Mouse (Mus musculus) erythroblast, embryonic 14.5 days (primary cell): ENCODE results near the gene Rrm2. TPM values are rescaled to one million over a fixed set of nuclear protein-coding genes. Genes with fewer than 3 reads are reported as not detected.

Experiments used
- H3K27me3 ChIP-seq: 2 replicates; pipeline ENCODE4 v1.6.1; 2012; ENCODE audit warnings: inconsistent platforms; ENCODE audit not compliant: control insufficient read depth
- H3K36me3 ChIP-seq: 2 replicates; pipeline ENCODE4 v1.6.1; 2012; ENCODE audit warnings: mild to moderate bottlenecking, inconsistent platforms; ENCODE audit not compliant: control insufficient read depth
- H3K4me1 ChIP-seq: 2 replicates; pipeline ENCODE4 v1.6.1; 2012; ENCODE audit warnings: inconsistent platforms; ENCODE audit not compliant: control insufficient read depth
- H3K4me3 ChIP-seq: replicated peaks from 2 replicates; pipeline ENCODE3; 2012; ENCODE audit warnings: moderate library complexity, mild to moderate bottlenecking, inconsistent platforms
- H3K9me3 ChIP-seq: 2 replicates; pipeline ENCODE4 v1.6.1; 2012; ENCODE audit warnings: low read length, inconsistent platforms, mixed read lengths; ENCODE audit not compliant: control insufficient read depth
- GATA1 ChIP-seq: IDR thresholded peaks from 2 replicates; pipeline ENCODE4 v1.6.1; 2012; ENCODE audit warnings: low read length, inconsistent platforms, mixed read lengths
- TAL1 ChIP-seq: IDR thresholded peaks from 3 replicates; pipeline ENCODE4 v1.6.1; 2012; ENCODE audit warnings: low read length, inconsistent platforms, mixed read lengths
- polyA plus RNA-seq: library from polyadenylated mRNA; stranded (reverse); fragments of >175 nt; gene quantifications from 2 replicates; pipeline ENCODE4 v1.2.3, GENCODE M21; 2012

Gene Rrm2
- polyA plus RNA-seq, 1 experiment, result 84.2 TPM

DNA sequence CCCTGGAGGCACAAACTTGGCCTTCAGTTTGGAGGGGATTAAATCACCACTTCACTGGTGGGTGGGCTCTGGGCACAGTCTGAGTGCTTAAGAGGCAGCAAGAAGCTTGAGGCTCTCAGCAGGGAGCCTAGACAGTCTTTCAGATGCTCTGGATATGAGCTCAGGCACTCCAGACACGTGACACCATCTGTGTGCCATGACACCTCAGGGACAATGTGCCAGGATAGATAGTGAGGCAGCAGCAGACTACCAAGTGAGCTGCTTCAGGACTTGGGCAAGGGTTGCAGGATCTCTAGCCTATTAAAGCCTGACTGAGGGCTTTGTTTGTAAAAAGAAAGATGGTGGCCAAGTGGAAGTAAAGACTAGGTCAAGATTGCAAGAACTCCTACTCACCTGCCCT lies 36.3 kb downstream of the Rrm2 start:
- H3K36me3 ChIP-seq, result no peaks in the 10 kb centered on the region
- peaks cover 10% of the 10 kb centered on the region for H3K4me1 ChIP-seq
- TF ChIP-seq TAL1 (0 out of 3 replicates have a peak, but pooled peaks have one; percentile 13), GATA1 (no peak)
- H3K4me3 ChIP-seq, result no peak overlapping the region
- no peaks in the 10 kb centered on the region for H3K9me3 ChIP-seq
- peaks cover 3% of the 10 kb centered on the region for H3K27me3 ChIP-seq

DNA sequence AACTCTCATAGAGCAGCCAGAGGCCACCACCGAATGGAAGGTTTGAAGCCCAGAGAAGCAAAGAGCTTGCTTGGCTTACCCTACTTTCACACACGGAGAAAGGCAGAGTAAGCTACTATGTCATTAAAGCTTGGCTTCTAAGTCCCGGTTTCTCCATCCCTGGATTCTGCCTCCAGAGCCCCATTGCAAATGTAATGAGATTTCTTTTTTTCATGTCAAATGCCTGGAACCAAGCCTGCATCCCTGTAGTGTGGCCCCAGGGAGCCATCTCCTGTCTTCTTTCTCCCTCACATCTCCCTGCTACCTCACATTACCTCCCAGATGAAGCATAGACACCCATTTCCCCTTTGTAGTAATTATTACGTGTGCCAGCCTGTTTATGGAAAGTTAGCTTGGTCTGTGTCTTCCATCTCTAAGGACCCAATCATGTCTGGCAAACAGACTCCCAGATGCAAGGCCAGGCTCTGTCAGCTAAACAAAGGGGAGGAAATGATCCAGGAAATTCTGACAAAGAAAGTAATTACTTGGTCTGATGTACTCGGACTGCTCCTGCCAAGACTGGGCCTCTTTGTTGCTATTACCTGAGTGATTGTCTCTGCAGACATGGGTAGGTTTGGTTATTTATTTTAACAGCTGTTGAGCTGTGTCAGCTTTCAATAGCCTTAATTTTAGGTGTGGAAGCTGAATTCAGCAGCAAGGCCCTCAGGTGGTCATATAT lies 38.7 kb downstream of the Rrm2 start:
- TF ChIP-seq TAL1 (no peak), GATA1 (no peak)
- no peaks in the 10 kb centered on the region for H3K36me3 ChIP-seq
- H3K27me3 ChIP-seq, result no peaks in the 10 kb centered on the region
- no peak overlapping the region for H3K4me3 ChIP-seq
- H3K9me3 ChIP-seq, result no peaks in the 10 kb centered on the region
- peaks cover 7% of the 10 kb centered on the region for H3K4me1 ChIP-seq

DNA sequence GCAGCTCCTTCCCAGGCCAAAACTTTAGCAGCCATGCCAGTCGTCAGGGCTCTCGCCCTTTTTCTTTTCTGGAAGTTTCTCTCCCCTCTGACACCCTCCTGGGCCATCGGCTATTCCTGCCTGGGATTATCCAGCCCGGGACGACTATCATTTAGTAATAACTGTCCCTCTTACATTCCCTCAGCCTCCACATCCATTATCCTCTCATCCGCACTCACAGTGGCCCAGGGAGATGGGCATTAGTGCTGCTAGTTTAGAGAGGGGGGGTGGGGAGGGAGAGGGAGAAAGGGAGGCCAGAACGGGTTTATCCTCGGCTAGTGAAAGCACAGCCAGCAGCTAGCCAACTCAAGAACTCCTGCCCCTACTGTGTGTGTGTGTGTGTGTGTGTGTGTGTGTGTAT lies 39.3 kb downstream of the Rrm2 start:
- TF ChIP-seq TAL1, result no peak
- no peak for TF ChIP-seq GATA1
- Histone ChIP-seq H3K27me3 (no peaks in the 10 kb centered on the region), H3K4me1 (peaks cover 7% of the 10 kb centered on the region), H3K9me3 (no peaks in the 10 kb centered on the region), H3K4me3 (no peak overlapping the region), H3K36me3 (no peaks in the 10 kb centered on the region)

DNA sequence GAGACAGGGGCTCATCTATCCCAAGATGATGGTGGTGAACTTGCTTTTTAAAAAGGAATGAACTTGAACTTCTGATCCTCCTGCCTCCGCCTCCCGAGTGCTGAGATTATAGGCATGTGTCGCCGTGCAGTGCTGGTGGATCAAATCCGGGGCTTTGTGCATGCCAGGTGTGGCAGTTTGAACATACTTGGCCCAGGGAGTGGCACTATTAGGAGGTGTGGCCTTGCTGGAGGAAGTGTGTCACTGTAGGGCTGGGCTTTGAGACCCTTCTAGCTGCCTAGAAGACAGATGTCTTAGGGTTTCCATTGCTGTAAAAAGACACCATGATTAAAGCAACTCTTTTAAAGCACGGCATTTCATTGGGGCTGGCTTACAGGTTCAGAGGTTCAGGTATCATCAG lies 42.5 kb downstream of the Rrm2 start:
- no peaks in the 10 kb centered on the region for H3K9me3 ChIP-seq
- H3K27me3 ChIP-seq, result no peaks in the 10 kb centered on the region
- H3K36me3 ChIP-seq, result no peaks in the 10 kb centered on the region
- H3K4me1 ChIP-seq, result no peaks in the 10 kb centered on the region
- no peak overlapping the region for H3K4me3 ChIP-seq
- TF ChIP-seq GATA1 (no peak), TAL1 (no peak)

DNA sequence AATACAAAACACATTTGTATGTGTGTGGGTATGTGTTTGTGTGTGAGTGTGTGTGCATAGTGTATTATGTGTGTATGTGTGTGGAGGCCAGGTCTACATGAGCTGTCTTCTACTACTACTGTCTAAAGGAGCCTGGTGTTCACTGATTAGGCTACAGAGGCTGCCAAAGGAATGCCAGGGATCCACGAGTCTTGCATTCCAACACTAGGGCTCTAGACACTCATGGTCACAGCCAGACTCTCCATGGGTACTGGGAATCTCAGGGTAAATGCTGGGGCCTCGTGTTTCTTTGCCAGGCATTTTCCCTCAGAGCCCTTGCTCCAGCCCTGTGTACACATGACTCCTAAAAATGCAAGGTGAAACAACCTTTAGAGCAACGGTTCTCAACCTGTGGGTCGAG lies 45.6 kb downstream of the Rrm2 start:
- no peaks in the 10 kb centered on the region for H3K36me3 ChIP-seq
- no peak overlapping the region for H3K4me3 ChIP-seq
- TF ChIP-seq GATA1, result no peak
- TF ChIP-seq TAL1, result no peak
- H3K4me1 ChIP-seq, result no peaks in the 10 kb centered on the region
- no peaks in the 10 kb centered on the region for H3K9me3 ChIP-seq
- H3K27me3 ChIP-seq, result no peaks in the 10 kb centered on the region

DNA sequence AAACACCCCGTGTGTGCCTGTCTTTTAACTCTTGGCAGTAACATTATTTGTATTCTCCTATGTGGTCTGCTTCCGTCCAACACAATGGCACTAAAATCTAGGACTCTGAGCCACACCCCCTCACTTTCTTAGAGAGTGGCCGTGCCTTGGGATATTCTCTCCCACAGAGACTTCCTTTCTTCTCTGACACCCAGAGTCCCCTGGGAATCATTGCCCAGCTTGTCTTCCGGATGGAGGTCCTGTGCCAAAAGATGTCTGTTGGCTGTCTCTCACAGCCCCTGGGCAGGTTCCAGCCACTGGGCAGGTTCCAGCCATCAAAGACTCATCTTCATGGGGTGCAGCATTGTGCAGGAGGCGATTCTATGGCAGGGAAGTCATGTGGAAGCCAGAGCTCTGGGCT lies 46.7 kb downstream of the Rrm2 start:
- H3K4me3 ChIP-seq, result no peak overlapping the region
- no peaks in the 10 kb centered on the region for H3K27me3 ChIP-seq
- no peaks in the 10 kb centered on the region for H3K36me3 ChIP-seq
- no peak for TF ChIP-seq TAL1
- no peak for TF ChIP-seq GATA1
- H3K4me1 ChIP-seq, result no peaks in the 10 kb centered on the region
- H3K9me3 ChIP-seq, result no peaks in the 10 kb centered on the region

DNA sequence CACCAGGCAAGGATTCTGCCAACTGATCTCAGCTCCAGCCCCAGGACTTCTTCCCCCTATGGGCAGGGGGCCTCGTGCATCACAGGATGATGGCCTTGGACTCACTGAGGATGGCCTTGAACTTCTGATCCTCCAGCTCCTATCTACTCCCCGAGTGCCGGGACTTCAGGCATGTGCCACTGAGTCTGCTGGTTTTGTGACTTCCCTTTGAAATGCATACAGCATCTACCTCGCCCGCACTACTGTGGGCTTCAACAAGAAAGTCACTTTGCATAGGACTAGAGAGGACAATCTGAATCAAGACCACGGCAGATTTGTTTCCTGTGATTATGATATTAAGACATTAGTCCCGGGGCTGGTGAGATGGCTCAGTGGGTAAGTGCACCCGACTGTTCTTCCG lies 47.4 kb downstream of the Rrm2 start:
- no peaks in the 10 kb centered on the region for H3K9me3 ChIP-seq
- no peak overlapping the region for H3K4me3 ChIP-seq
- H3K4me1 ChIP-seq, result no peaks in the 10 kb centered on the region
- H3K27me3 ChIP-seq, result no peaks in the 10 kb centered on the region
- no peaks in the 10 kb centered on the region for H3K36me3 ChIP-seq
- TF ChIP-seq GATA1 (no peak), TAL1 (no peak)

DNA sequence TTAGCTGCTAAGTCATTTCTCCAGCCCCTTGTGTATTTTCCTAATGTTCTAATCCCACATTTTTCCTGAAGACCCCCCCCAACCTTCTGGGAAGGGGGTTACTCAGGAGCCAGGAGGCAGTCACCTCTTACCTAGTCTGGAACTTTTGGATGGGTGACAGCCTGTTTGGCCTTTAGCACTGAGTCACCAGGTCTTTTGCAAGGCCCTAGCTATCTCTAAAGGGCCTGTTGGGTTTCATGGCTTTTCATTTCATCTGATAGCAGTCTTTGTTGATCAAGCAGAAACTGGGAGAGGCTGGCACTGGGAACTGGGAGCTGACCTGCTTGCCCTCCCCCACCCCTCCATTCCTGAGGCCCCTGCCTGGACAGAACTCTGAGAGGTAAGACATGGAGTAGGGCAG lies 49.3 kb downstream of the Rrm2 start:
- no peaks in the 10 kb centered on the region; the same call in 1 of the 2 replicates for H3K27me3 ChIP-seq
- TF ChIP-seq TAL1 (no peak), GATA1 (no peak)
- H3K4me1 ChIP-seq, result no peaks in the 10 kb centered on the region
- no peaks in the 10 kb centered on the region for H3K36me3 ChIP-seq
- H3K4me3 ChIP-seq, result no peak overlapping the region
- H3K9me3 ChIP-seq, result no peaks in the 10 kb centered on the region

DNA sequence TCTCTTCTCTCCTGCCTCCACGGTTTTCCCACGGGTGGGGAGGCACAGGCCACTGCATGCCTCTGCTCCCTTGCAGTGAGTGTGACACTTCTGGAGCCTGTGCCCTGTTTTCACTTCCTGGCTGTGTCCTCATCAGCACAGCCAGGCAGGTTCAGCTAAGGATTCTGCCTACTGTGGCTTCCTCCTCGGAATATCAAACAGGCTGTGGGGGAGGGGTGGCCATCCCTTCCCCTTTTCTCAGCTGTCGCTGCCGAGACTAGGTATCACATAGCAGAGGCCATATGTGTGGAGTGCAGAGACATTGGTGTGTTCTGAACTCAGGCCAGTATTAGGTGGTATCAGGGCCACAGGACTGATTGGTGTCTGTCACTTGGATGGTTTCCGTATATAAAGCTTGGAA lies 50.3 kb downstream of the Rrm2 start:
- no peak for TF ChIP-seq TAL1
- H3K36me3 ChIP-seq, result no peaks in the 10 kb centered on the region
- H3K9me3 ChIP-seq, result no peaks in the 10 kb centered on the region
- H3K4me3 ChIP-seq, result no peak overlapping the region
- H3K27me3 ChIP-seq, result peaks cover 2% of the 10 kb centered on the region
- H3K4me1 ChIP-seq, result no peaks in the 10 kb centered on the region

DNA sequence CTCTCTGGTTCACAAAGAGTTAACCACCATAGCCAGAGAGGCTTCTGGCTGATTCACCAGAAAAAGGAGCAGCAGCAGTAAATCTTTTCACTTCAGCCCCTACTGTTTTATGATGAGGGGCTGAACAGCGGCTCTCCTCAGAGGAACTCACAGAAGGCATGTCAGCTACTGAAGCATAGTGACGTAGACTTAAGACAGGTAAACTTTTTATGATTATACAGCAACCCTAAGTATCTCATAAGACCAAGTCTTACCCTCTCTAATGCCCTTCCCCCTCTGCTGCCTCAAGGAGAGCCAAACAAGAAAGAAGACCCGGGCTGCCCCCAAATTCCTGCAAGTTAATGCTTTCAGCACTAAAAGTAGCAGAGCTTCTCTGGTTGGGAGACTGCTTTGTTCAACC lies 54.2 kb downstream of the Rrm2 start:
- no peaks in the 10 kb centered on the region for H3K9me3 ChIP-seq
- peaks cover 7% of the 10 kb centered on the region for H3K4me1 ChIP-seq
- no peak overlapping the region for H3K4me3 ChIP-seq
- no peaks in the 10 kb centered on the region for H3K36me3 ChIP-seq
- TF ChIP-seq GATA1, result no peak
- no peak for TF ChIP-seq TAL1
- H3K27me3 ChIP-seq, result peaks cover 2% of the 10 kb centered on the region

Other genes starting within 250 kb of the Rrm2 start
- 0.08 TPM in 2 replicates for gene Taf1b, start 209.9 kb upstream of the Rrm2 start, polyA plus RNA-seq
- 0.04 and 0.08 TPM in 2 replicates for gene Grhl1, start 136.0 kb upstream of the Rrm2 start, polyA plus RNA-seq
- gene Klf11, start 57.0 kb upstream of the Rrm2 start, polyA plus RNA-seq, result 13.4 and 13.7 TPM in 2 replicates
- gene Cys1, start 26.4 kb upstream of the Rrm2 start, polyA plus RNA-seq, result not detected in 2 replicates
- 0.60 and 0.78 TPM in 2 replicates for gene Mboat2, start 122.6 kb downstream of the Rrm2 start, polyA plus RNA-seq